Mouse (Mus musculus) MEL (cell line): ENCODE results near the gene Wdr45b.

ENCODE experiments used
- GATA1 ChIP-seq: IDR thresholded peaks from 2 replicates; pipeline ENCODE4 v1.6.1; 2011; ENCODE audit warnings: low read depth, low read length, improper control_type of control experiment
- MXI1 ChIP-seq: IDR thresholded peaks from 2 replicates; pipeline ENCODE4 v1.6.1; 2011; ENCODE audit warnings: mild to moderate bottlenecking, low read depth, low read length, improper control_type of control experiment
- NELFE ChIP-seq: IDR thresholded peaks from 2 replicates; pipeline ENCODE4 v1.6.1; 2011; ENCODE audit warnings: low read depth, low read length, improper control_type of control experiment
- POLR2A ChIP-seq, 2 experiments: IDR thresholded peaks; 2 replicates each; pipeline ENCODE4 v1.6.1; 2011 to 2012; ENCODE audit warnings: low read length in 2 of 2, mild to moderate bottlenecking in 2 of 2, control low read depth in 1 of 2, improper control_type of control experiment in 1 of 2, low read depth in 1 of 2, moderate library complexity in 1 of 2; ENCODE audit not compliant: control insufficient read depth in 1 of 2, insufficient read depth in 1 of 2, poor library complexity in 1 of 2
- POLR2AphosphoS5 ChIP-seq: IDR thresholded peaks from 2 replicates; pipeline ENCODE4 v1.6.1; 2012; ENCODE audit warnings: low read depth, borderline replicate concordance, mild to moderate bottlenecking, inconsistent platforms, low read length, moderate library complexity, mixed read lengths
- SIN3A ChIP-seq: IDR thresholded peaks from 2 replicates; pipeline ENCODE4 v1.6.1; 2012; ENCODE audit warnings: low read length, improper control_type of control experiment, inconsistent platforms

GRCm38 (mm10) chr11:121282911-121283310, 71.3 kb downstream of the Wdr45b start:
- TF ChIP-seq GATA1 (no peak), SIN3A (no peak), POLR2A (IDR thresholded peaks at IDR 0.05; ENCODE audit: control insufficient read depth in 1 of 2, insufficient read depth in 1 of 2, low read depth in 1 of 2, low read length in 2 of 2, poor library complexity in 1 of 2) (no peak), MXI1 (no peak), POLR2AphosphoS5 (no peak), NELFE (no peak)
